Mouse (Mus musculus): ENCODE measurements around the gene Ndufs3. TPM values are rescaled to one million over a fixed set of nuclear protein-coding genes. Genes with fewer than 3 reads are reported as not detected.

Ndufs3 gene
- total RNA-seq, 2 experiments from 2014 or later, result 89.2 to 156 TPM

GRCm38 (mm10) chr2:90864184-90864583 lies 40.4 kb downstream of the Ndufs3 start:
- no peak for ATAC-seq (replicated peaks; ENCODE audit: poor library complexity)

DNA sequence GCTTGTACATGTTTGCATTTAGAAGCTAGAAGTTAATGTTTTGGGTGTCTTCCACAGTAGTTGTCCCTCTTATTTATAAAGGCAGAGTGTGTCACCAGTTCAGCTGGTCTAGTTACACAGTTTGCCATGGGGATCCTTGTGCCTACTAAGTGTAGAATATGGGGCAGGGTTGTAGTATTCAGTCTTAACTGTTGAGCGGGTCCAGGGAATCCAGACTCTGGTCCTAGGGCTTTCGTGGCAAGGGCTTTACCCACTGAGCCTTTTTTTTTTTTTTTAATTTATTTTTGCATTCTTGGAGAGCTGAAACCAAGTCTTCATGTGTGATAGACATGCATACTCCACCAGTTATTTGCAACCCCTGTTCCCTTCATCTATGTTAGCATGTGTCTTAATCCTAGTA lies 43.1 kb downstream of the Ndufs3 start:
- no peak for ATAC-seq (replicated peaks; ENCODE audit: poor library complexity)

GRCm38 (mm10) chr2:90850401-90850800 lies 54.2 kb downstream of the Ndufs3 start:
- no peak for ATAC-seq (replicated peaks; ENCODE audit: poor library complexity)

GRCm38 (mm10) chr2:90848331-90848730 lies 56.3 kb downstream of the Ndufs3 start:
- no peak for ATAC-seq (replicated peaks; ENCODE audit: poor library complexity)

DNA sequence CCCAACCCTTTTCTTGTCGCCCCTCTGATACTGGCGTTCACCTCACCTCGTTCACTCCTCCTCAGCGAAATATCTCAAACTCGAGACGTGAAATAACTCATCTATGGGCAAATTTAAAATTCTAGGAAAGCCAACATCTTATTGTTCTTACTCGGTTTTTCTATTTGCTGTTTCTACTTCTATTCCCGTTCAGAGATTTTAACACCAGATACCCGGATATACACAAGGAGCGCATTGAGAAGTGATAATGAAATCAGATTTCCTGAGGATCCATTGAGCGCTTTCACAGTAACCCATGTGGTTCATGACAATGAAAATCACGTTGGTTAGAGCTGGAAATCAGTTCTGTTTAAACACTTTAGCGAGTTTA lies 57.0 kb downstream of the Ndufs3 start:
- no peak for ATAC-seq (replicated peaks; ENCODE audit: poor library complexity)

DNA sequence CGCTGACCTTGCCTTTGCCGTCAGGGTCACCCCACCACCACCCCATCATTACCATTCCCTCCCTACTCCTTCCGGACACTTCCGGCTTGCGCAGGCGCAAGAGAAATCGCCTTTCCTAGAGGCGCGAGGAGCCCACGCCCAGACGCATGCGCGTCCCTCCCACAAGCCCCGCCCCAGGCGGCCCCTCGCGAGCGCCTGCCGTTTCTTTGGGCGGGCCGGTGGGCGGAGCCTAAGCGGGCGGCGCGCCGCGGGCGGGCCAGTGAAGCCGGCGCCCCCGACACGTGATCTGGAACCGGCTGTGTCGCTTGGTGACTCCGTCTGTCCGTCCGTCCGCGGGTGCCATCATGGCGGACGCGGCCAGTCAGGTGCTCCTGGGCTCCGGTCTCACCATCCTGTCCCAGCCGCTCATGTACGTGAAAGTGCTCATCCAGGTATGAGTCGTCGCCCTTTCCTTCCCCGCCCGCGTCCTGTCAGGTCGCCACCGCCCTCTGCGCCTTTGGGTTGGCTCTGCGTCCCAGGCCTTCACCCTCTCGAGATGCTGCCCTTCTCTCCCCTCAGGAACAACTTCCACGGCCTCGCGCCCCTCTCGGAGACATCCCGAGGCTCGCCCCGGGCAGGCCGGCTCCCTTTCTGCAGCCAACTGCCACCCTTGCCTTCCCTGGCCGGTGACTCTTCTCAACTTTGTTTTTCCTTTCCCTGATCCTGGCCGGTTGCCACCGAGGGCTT lies 57.5 kb downstream of the Ndufs3 start, which contains the start of gene Mtch2:
Mtch2 (plus strand) TSS at position 201 of the 726 bp plus-strand sequence.
- peak; percentile 88 for ATAC-seq (replicated peaks; ENCODE audit: poor library complexity)

GRCm38 (mm10) chr2:90846597-90846954 lies 58.1 kb downstream of the Ndufs3 start:
- no peak for ATAC-seq (replicated peaks; ENCODE audit: poor library complexity)

GRCm38 (mm10) chr2:90846171-90846570 lies 58.5 kb downstream of the Ndufs3 start:
- no peak for ATAC-seq (replicated peaks; ENCODE audit: poor library complexity)

- no peak for ATAC-seq (replicated peaks; ENCODE audit: poor library complexity)
Observed at GRCm38 (mm10) chr2:90845234-90845633, 59.4 kb downstream of the Ndufs3 start.

Other genes starting within 250 kb of the Ndufs3 start
- 79.3 and 81.3 TPM in 2 replicates for gene Nup160, start 227.6 kb downstream of the Ndufs3 start, total RNA-seq (2015)
- gene Nup160, start 227.6 kb downstream of the Ndufs3 start, total RNA-seq (2017), result 50.9 and 61.7 TPM in 2 replicates
- 80.6 and 99.0 TPM in 2 replicates for gene Fnbp4, start 159.5 kb downstream of the Ndufs3 start, total RNA-seq (2015)
- gene Fnbp4, start 159.5 kb downstream of the Ndufs3 start, total RNA-seq (2017), result 108 and 140 TPM in 2 replicates
- 0.12 TPM in 1 of 2 replicates, not detected in the other for gene Agbl2, start 122.1 kb downstream of the Ndufs3 start, total RNA-seq (2015)
- gene Agbl2, start 122.1 kb downstream of the Ndufs3 start, total RNA-seq (2017), result 0.12 TPM in 1 of 2 replicates, not detected in the other
- gene Mtch2, start 57.7 kb downstream of the Ndufs3 start, total RNA-seq (2015), result 155 and 176 TPM in 2 replicates
- gene Mtch2, start 57.7 kb downstream of the Ndufs3 start, total RNA-seq (2017), result 170 and 182 TPM in 2 replicates
- gene C1qtnf4, start 19.0 kb downstream of the Ndufs3 start, total RNA-seq (2015), result not detected in 2 replicates
- gene C1qtnf4, start 19.0 kb downstream of the Ndufs3 start, total RNA-seq (2017), result not detected in 2 replicates
- 10.0 and 16.4 TPM in 2 replicates for gene Kbtbd4, start 87 bp downstream of the Ndufs3 start, total RNA-seq (2015)
- gene Kbtbd4, start 87 bp downstream of the Ndufs3 start, total RNA-seq (2017), result 15.1 and 17.6 TPM in 2 replicates
- gene Celf1, start 35.6 kb upstream of the Ndufs3 start, total RNA-seq (2015), result 34.0 and 42.8 TPM in 2 replicates
- 23.7 and 37.6 TPM in 2 replicates for gene Celf1, start 35.6 kb upstream of the Ndufs3 start, total RNA-seq (2017)
- 1.8 and 4.1 TPM in 2 replicates for gene Rapsn, start 130.8 kb upstream of the Ndufs3 start, total RNA-seq (2015)
- 2.7 and 3.4 TPM in 2 replicates for gene Rapsn, start 130.8 kb upstream of the Ndufs3 start, total RNA-seq (2017)
- gene Psmc3, start 149.2 kb upstream of the Ndufs3 start, total RNA-seq (2015), result 102 and 103 TPM in 2 replicates
- 310 and 320 TPM in 2 replicates for gene Psmc3, start 149.2 kb upstream of the Ndufs3 start, total RNA-seq (2017)
- gene Slc39a13, start 165.6 kb upstream of the Ndufs3 start, total RNA-seq (2015), result 9.2 and 14.8 TPM in 2 replicates
- 7.0 and 8.9 TPM in 2 replicates for gene Slc39a13, start 165.6 kb upstream of the Ndufs3 start, total RNA-seq (2017)
- gene Spi1, start 177.6 kb upstream of the Ndufs3 start, total RNA-seq (2015), result 182 and 235 TPM in 2 replicates
- gene Spi1, start 177.6 kb upstream of the Ndufs3 start, total RNA-seq (2017), result 82.5 and 97.3 TPM in 2 replicates
- gene Mybpc3, start 213.3 kb upstream of the Ndufs3 start, total RNA-seq (2015), result 0.17 TPM in 1 of 2 replicates, not detected in the other
- 0.20 TPM in 1 of 2 replicates, not detected in the other for gene Mybpc3, start 213.3 kb upstream of the Ndufs3 start, total RNA-seq (2017)